Mouse (Mus musculus): Measurements from ENCODE around the gene Csrp2.

GRCm38 (mm10) chr10:110890656-110891272 is 28.8 kb upstream of the Csrp2 start:
- TF ChIP-seq CTCF (IDR thresholded peaks at IDR 0.05; ENCODE audit: low read depth, low read length) (no peak), POLR2A (IDR thresholded peaks at IDR 0.05; ENCODE audit: insufficient read depth, low read length) (no peak), EP300 (IDR thresholded peaks at IDR 0.05; ENCODE audit: insufficient read depth, low read depth, low read length) (no peak)
